Mouse (Mus musculus): Measurements from ENCODE around the gene Pttg1. TPM values are rescaled to one million over a fixed set of nuclear protein-coding genes. Genes with fewer than 3 reads are reported as not detected.

Gene Pttg1
- total and polyA plus RNA-seq, 2 experiments from 2014 or later: 51.9 to 74.3 TPM

GRCm38 (mm10) chr11:43392757-43393156, 33.3 kb downstream of the Pttg1 start:
- no peak overlapping the region for H3K4me3 ChIP-seq (ENCODE audit: low read depth, low read length)
- no peaks in the 10 kb centered on the region for H3K27me3 ChIP-seq (ENCODE audit: insufficient read depth, low read length)
- no peak overlapping the region for H3K27ac ChIP-seq (ENCODE audit: low read depth, low read length)
- H3K36me3 ChIP-seq (ENCODE audit: insufficient read depth, low read length): no peaks in the 10 kb centered on the region
- no peak overlapping the region for H3K9ac ChIP-seq (replicated peaks; ENCODE audit: low read length, poor library complexity, severe bottlenecking)
- DNase-seq (ENCODE audit: low spot score) (no peak), ATAC-seq (ENCODE audit: low FRiP score) (no peak)
- H3K4me1 ChIP-seq (ENCODE audit: insufficient read depth, low read length): no peaks in the 10 kb centered on the region
- TF ChIP-seq CTCF (IDR thresholded peaks at IDR 0.05): no peak
- WGBS: 70% methylated on average over 2 of the region's 2 CpGs
- no peaks in the 10 kb centered on the region for H3K9me3 ChIP-seq (ENCODE audit: low read length)
- H3K4me2 ChIP-seq (ENCODE audit: low read depth, low read length, poor library complexity, severe bottlenecking): no peak overlapping the region

GRCm38 (mm10) chr11:43389118-43389517, 36.9 kb downstream of the Pttg1 start:
- H3K9ac ChIP-seq (replicated peaks; ENCODE audit: low read length, poor library complexity, severe bottlenecking): no peak overlapping the region
- no peaks in the 10 kb centered on the region for H3K36me3 ChIP-seq (ENCODE audit: insufficient read depth, low read length)
- H3K27ac ChIP-seq (ENCODE audit: low read depth, low read length): no peak overlapping the region
- TF ChIP-seq CTCF (IDR thresholded peaks at IDR 0.05): no peak
- H3K9me3 ChIP-seq (ENCODE audit: low read length): no peaks in the 10 kb centered on the region
- no peak overlapping the region for H3K4me3 ChIP-seq (ENCODE audit: low read depth, low read length)
- ATAC-seq (ENCODE audit: low FRiP score) (no peak), DNase-seq (ENCODE audit: low spot score) (no peak)
- peaks cover 4% of the 10 kb centered on the region; the same call in 1 of the 2 replicates for H3K4me1 ChIP-seq (ENCODE audit: insufficient read depth, low read length)
- H3K27me3 ChIP-seq (ENCODE audit: insufficient read depth, low read length): no peaks in the 10 kb centered on the region
- 93% methylated on average over 7 of the region's 7 CpGs for WGBS
- H3K4me2 ChIP-seq (ENCODE audit: low read depth, low read length, poor library complexity, severe bottlenecking): no peak overlapping the region

GRCm38 (mm10) chr11:43388122-43389097, 37.6 kb downstream of the Pttg1 start:
- Histone ChIP-seq H3K9me3 (ENCODE audit: low read length) (no peaks in the 10 kb centered on the region), H3K4me3 (ENCODE audit: low read depth, low read length) (no peak overlapping the region), H3K27ac (ENCODE audit: low read depth, low read length) (no peak overlapping the region), H3K27me3 (ENCODE audit: insufficient read depth, low read length) (no peaks in the 10 kb centered on the region), H3K9ac (replicated peaks; ENCODE audit: low read length, poor library complexity, severe bottlenecking) (no peak overlapping the region), H3K36me3 (ENCODE audit: insufficient read depth, low read length) (no peaks in the 10 kb centered on the region), H3K4me1 (ENCODE audit: insufficient read depth, low read length) (peaks cover 4% of the 10 kb centered on the region; the same call in 1 of the 2 replicates), H3K4me2 (ENCODE audit: low read depth, low read length, poor library complexity, severe bottlenecking) (no peak overlapping the region)
- DNase-seq (ENCODE audit: low spot score): no peak
- TF ChIP-seq CTCF (IDR thresholded peaks at IDR 0.05): no peak
- no peak for ATAC-seq (ENCODE audit: low FRiP score)
- 85% methylated on average over 21 of the region's 21 CpGs for whole genome bisulfite sequencing

- no peak overlapping the region for H3K4me3 ChIP-seq (ENCODE audit: low read depth, low read length)
- no peaks in the 10 kb centered on the region for H3K36me3 ChIP-seq (ENCODE audit: insufficient read depth, low read length)
- H3K4me2 ChIP-seq (ENCODE audit: low read depth, low read length, poor library complexity, severe bottlenecking): no peak overlapping the region
- TF ChIP-seq CTCF (IDR thresholded peaks at IDR 0.05): no peak
- H3K9me3 ChIP-seq (ENCODE audit: low read length): no peaks in the 10 kb centered on the region
- WGBS: 93% methylated on average over 14 of the region's 14 CpGs
- DNase-seq (ENCODE audit: low spot score): no peak
- H3K27me3 ChIP-seq (ENCODE audit: insufficient read depth, low read length): no peaks in the 10 kb centered on the region
- no peak for ATAC-seq (ENCODE audit: low FRiP score)
- H3K9ac ChIP-seq (replicated peaks; ENCODE audit: low read length, poor library complexity, severe bottlenecking): no peak overlapping the region
- H3K27ac ChIP-seq (ENCODE audit: low read depth, low read length): no peak overlapping the region
- H3K4me1 ChIP-seq (ENCODE audit: insufficient read depth, low read length): peaks cover 4% of the 10 kb centered on the region; the same call in 1 of the 2 replicates
Observed at GRCm38 (mm10) chr11:43387004-43387880, 38.8 kb downstream of the Pttg1 start.

- TF ChIP-seq CTCF (IDR thresholded peaks at IDR 0.05): no peak
- H3K4me1 ChIP-seq (ENCODE audit: insufficient read depth, low read length): peaks cover 4% of the 10 kb centered on the region; the same call in 1 of the 2 replicates
- H3K4me3 ChIP-seq (ENCODE audit: low read depth, low read length): peak overlapping the region; percentile 29
- DNase-seq (ENCODE audit: low spot score) (peak; percentile 59), ATAC-seq (ENCODE audit: low FRiP score) (peak; percentile 77)
- peak overlapping the region; percentile 62 for H3K4me2 ChIP-seq (ENCODE audit: low read depth, low read length, poor library complexity, severe bottlenecking)
- no peaks in the 10 kb centered on the region for H3K36me3 ChIP-seq (ENCODE audit: insufficient read depth, low read length)
- H3K9me3 ChIP-seq (ENCODE audit: low read length): no peaks in the 10 kb centered on the region
- peak overlapping the region; percentile 70 for H3K27ac ChIP-seq (ENCODE audit: low read depth, low read length)
- WGBS: 1% methylated on average over 8 of the region's 8 CpGs
- H3K27me3 ChIP-seq (ENCODE audit: insufficient read depth, low read length): no peaks in the 10 kb centered on the region
- H3K9ac ChIP-seq (replicated peaks; ENCODE audit: low read length, poor library complexity, severe bottlenecking): peak overlapping the region; percentile 57
Observed at GRCm38 (mm10) chr11:43385716-43386115, 40.3 kb downstream of the Pttg1 start.
